Mouse (Mus musculus): Measurements from ENCODE around the gene Wdr24.

Gene Wdr24

GRCm38 (mm10) chr17:25808028-25808427 lies 15.4 kb upstream of the Wdr24 start:
- DNase-seq, result no peak

- peak; percentile 87 for DNase-seq
Measured at GRCm38 (mm10) chr17:25808789-25809605, 14.4 kb upstream of the Wdr24 start, which contains the start of gene Fbxl16. TSS of gene Fbxl16 (plus strand) at chr17:25809085.

- DNase-seq, result no peak
Measured at GRCm38 (mm10) chr17:25809606-25810340, 13.7 kb upstream of the Wdr24 start.

GRCm38 (mm10) chr17:25810890-25811289 lies 12.5 kb upstream of the Wdr24 start:
- no peak for DNase-seq

- DNase-seq, result peak; percentile 77
Measured at GRCm38 (mm10) chr17:25813471-25813870, 10.0 kb upstream of the Wdr24 start.

- no peak for DNase-seq
Measured at GRCm38 (mm10) chr17:25817662-25818061, 5.8 kb upstream of the Wdr24 start.

GRCm38 (mm10) chr17:25818851-25819780 lies 4.3 kb upstream of the Wdr24 start:
- DNase-seq, result no peak

GRCm38 (mm10) chr17:25824362-25825142 lies 1.1 kb downstream of the Wdr24 start:
- no peak for DNase-seq

GRCm38 (mm10) chr17:25825311-25825710 lies 1.9 kb downstream of the Wdr24 start:
- DNase-seq, result no peak

GRCm38 (mm10) chr17:25825984-25826570 lies 2.6 kb downstream of the Wdr24 start:
- no peak for DNase-seq

- DNase-seq, result no peak
Measured at GRCm38 (mm10) chr17:25827011-25827410, 3.6 kb downstream of the Wdr24 start.

GRCm38 (mm10) chr17:25827546-25828222 lies 4.3 kb downstream of the Wdr24 start:
- DNase-seq, result no peak

GRCm38 (mm10) chr17:25828223-25828594 lies 4.8 kb downstream of the Wdr24 start:
- no peak for DNase-seq

GRCm38 (mm10) chr17:25828712-25829557 lies 5.5 kb downstream of the Wdr24 start, which contains the start of gene Jmjd8:
TSS of gene Jmjd8 (plus strand) at chr17:25828867.
- DNase-seq, result peak; percentile 78

- DNase-seq, result no peak
Measured at GRCm38 (mm10) chr17:25829558-25830017, 6.2 kb downstream of the Wdr24 start.

- no peak for DNase-seq
Measured at GRCm38 (mm10) chr17:25830200-25830753, 6.8 kb downstream of the Wdr24 start.

GRCm38 (mm10) chr17:25830806-25831431 lies 7.5 kb downstream of the Wdr24 start:
- no peak for DNase-seq

- DNase-seq, result no peak
Measured at GRCm38 (mm10) chr17:25831451-25832281, 8.2 kb downstream of the Wdr24 start.

Data from right cerebral cortex, postnatal 4 days (tissue).